Mouse (Mus musculus) gastrocnemius, adult 8-10 months (tissue): Measurements from ENCODE around the gene Zmynd10. TPM values are rescaled to one million over a fixed set of nuclear protein-coding genes. Genes with fewer than 3 reads are reported as not detected.
"Not testable (repeated sequence)": the region's sequence is repeated elsewhere in the genome, so short reads cannot be mapped to it uniquely, and the experiment has no call there.

ENCODE experiments used
- DNase-seq, 2 experiments: peaks; one replicate each; pipeline ENCODE4 v3.0.0; 2022; ENCODE audit warnings: low spot score in 2 of 2
- total RNA-seq, 4 experiments: library from RNA; stranded (reverse); gene quantifications; 2 replicates each; pipeline ENCODE4 v1.2.4; 2022

Zmynd10 gene
- total RNA-seq, 4 experiments from 2014 or later: 0.22 TPM; not detected in 3

GRCm38 (mm10) chr9:107554319-107554825 lies 7.3 kb downstream of the Zmynd10 start:
- peak; percentile 91 to 95 for DNase-seq

- DNase-seq: peak; percentile 55 to 57
Measured at GRCm38 (mm10) chr9:107555031-107555457, 7.9 kb downstream of the Zmynd10 start.

- no peak for DNase-seq
Measured at GRCm38 (mm10) chr9:107555701-107556100, 8.6 kb downstream of the Zmynd10 start.

- DNase-seq: no peak
Measured at GRCm38 (mm10) chr9:107556346-107556745, 9.2 kb downstream of the Zmynd10 start.

GRCm38 (mm10) chr9:107563029-107563581 lies 16.0 kb downstream of the Zmynd10 start, which contains the start of gene Tusc2:
Tusc2 (plus strand) TSS chr9:107563255.
- peak; percentile 91 for DNase-seq

DNA sequence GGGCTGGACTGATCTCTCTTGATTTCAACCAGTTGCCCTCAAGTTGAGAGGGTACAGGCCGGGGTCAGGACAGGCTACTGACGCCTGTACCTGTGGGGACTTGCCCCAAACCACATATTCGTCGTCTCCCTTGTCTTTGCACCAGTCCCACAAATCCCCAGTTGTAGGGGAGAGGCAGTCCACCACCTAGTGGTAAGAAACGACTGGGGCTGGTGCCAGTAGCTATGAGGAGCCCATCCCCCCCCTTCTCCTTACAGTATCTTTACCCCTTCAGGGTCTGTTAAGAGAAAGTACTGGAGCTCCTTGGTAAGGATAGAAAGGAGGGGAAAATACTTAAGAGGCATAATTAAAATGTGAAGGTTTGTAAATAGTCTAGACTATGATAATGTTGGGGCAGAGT lies 18.5 kb downstream of the Zmynd10 start:
- DNase-seq: not testable (repeated sequence)

DNA sequence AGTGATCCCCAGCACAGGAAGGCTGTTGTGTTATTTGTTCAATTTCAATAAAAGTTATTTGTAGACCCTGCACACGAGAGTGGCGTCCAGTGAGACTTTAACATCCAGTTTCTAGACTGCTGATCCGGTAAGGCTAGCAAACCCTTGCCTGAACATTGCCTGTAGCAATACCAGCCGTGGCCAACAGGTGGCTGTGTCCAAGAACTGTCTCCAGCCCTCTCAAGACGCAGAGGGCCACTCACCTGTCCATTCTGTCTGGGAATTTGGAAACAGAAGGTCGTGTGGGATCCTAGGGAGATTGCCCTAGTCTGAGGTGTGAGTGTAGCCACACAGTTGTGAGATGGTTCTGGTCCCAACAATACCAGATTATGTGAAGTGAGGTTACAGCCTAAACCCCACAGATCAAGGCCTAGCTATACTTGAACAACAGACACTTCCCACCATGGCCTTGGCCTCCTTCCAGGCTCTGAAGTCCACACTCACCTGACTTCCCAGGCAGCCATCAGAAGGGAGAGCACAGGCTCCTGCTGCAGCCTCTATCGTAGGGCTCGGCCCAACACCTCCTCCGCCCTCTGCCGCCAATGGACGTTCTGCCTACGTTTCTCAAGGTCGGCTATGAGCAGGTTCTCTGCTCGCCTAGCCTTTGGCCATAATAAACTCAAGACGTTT lies 19.1 kb downstream of the Zmynd10 start:
- peak; percentile 68 to 70 for DNase-seq

DNA sequence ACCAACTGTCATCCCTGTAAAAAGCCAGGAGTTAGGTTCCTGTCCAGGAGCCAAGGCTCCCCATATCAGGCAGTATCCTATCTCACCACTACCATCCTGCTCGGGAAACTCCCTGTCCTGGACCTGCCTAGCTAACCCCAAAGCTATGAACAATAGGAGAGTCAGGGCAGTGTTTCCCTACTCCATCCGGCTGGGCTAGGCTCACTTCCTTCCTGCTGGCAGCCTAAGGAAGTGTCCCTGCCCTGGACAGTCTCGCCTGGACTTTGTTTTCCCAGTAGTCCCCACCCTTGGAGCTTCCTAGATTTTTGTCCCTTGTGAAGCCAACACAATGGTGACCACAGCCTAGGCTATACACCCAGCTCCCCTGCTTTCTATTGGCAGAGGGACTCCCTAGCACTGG lies 19.8 kb downstream of the Zmynd10 start:
- no peak for DNase-seq

GRCm38 (mm10) chr9:107567702-107568319 lies 20.7 kb downstream of the Zmynd10 start, which contains the start of gene Hyal2:
Hyal2 (plus strand) TSS chr9:107567945.
- no peak for DNase-seq

GRCm38 (mm10) chr9:107568331-107569261 lies 21.5 kb downstream of the Zmynd10 start:
- peak; percentile 78 to 86 for DNase-seq

DNA sequence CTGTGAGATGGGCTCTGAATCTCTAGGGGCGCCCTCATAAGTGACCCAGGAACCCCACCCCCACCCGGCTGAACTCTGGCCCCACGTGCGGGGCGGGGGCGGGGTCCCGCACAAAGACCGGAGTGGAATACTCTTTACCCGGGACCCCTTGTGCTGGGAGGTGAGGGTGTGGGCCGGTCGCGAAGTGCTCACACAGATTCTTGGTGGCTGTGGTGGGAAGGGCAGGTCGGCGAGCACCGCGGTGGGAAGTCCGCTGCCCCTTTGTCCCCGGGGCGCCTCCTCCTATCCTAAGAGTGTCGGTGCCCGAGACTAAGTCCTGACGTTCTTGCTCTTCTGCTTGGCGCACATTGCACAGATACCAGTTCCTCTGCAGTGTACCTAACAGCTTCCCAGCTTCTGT lies 22.2 kb downstream of the Zmynd10 start:
- DNase-seq: no peak

GRCm38 (mm10) chr9:107570016-107570415 lies 22.9 kb downstream of the Zmynd10 start:
- no peak for DNase-seq

DNA sequence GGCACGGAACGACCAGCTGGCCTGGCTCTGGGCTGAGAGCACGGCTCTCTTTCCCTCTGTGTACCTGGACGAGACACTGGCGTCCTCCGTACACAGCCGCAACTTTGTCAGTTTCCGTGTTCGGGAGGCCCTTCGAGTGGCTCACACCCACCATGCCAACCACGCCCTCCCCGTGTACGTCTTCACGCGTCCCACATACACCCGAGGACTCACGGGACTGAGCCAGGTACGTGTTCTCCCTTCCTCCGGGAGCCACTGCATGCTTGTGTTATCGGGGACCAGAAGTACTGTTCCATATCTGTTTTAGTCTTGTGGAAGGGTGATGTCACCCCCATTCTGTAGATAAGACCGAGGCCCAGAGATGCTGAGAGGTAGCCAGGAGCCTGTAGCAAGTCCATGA lies 23.7 kb downstream of the Zmynd10 start:
- DNase-seq: no peak

DNA sequence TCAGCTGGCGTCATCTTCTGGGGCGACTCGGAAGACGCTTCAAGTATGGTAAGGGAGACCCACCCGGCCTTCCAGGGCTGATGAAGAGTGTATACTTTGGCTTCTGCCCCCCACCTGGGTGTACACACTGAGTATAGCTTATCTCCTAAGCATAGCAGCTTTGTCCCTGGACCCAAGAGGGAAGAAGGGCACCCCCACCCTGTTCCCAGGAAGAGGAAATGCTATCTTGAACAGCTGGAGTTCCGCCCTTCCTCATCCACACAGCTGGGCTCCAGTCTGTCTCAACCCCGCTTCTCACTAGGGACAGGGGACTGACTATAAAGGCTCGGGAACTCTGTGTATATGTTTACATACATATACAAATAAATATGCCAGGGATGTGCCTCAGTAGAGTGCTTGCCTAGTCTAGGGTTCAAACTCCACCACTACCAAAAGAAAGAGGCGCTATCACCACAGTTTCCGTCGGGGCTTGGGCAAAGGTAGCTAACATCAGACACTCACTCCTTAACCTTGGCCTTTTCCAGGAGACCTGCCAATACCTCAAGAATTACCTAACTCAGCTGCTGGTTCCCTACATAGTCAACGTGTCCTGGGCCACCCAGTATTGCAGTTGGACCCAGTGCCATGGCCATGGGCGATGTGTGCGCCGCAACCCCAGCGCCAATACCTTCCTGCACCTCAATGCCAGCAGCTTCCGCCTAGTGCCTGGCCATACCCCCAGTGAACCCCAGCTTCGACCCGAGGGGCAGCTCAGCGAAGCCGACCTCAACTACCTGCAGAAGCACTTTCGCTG lies 24.6 kb downstream of the Zmynd10 start:
- no peak for DNase-seq

DNA sequence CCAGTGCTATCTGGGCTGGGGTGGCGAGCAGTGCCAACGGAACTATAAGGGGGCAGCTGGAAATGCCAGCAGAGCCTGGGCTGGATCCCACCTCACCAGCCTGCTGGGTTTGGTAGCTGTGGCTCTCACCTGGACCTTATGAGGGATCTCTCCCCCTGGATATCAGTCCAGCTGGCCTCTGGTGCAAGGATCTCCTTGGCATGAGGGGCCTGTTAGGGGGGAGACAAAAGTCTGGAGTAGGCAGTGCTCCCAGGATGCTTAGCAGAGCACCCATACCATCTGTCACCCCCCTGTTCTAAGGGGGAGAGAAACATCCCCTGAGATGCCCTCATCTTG lies 25.2 kb downstream of the Zmynd10 start:
- no peak for DNase-seq

DNA sequence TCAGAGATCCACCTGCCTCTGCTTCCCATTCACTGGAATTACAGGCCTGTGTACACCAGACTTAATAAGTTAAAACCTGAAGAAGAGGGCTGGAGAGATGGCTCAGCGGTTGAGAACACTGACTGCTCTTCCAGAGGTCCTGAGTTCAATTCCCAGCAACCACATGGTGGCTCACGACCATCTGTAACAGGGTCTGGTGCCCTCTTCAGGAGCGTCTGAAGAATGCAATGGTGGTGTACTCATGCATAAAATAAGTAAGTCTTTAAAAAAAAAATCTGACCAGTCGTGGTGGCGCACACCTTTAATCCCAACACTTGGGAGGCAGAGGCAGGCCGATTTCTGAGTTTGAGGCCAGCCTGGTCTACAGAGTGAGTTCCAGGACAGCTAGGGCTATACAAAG lies 26.7 kb downstream of the Zmynd10 start:
- not testable (repeated sequence) for DNase-seq

DNA sequence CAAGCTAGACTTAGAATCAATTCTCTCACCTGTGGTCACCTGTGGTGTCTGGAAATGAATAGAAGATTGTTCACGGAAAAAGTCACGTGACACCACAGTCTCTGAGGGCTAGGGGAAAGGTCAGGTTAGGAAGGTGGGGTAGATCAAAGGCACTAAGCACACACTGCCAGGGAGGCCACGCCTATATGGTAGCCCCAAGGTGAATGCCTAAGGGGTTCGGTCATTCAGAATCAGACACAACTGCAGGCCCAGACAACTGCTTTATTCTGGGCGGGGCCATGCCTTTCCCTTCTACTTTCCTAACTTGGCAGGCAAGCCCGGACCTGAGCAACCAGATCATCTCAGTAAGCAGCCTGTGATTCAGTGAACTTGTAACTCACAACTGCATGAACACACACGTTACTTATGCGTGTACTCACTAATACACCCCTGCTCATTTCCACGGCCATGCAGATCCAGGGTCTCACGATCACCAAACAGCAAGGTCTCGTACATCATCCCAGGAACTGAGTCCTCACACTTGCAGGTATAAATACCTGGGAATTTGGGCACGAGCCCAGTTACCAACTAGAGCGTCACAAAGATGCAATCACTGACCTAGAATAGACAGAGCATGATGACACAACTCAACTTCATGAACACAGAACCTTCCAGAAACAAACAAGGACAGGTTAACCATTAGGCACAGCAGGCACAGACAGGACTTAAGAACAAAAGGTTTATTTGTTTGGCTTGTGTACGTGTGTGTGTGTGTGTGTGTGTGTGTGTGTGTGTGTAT lies 28.7 kb downstream of the Zmynd10 start:
- no peak for DNase-seq

DNA sequence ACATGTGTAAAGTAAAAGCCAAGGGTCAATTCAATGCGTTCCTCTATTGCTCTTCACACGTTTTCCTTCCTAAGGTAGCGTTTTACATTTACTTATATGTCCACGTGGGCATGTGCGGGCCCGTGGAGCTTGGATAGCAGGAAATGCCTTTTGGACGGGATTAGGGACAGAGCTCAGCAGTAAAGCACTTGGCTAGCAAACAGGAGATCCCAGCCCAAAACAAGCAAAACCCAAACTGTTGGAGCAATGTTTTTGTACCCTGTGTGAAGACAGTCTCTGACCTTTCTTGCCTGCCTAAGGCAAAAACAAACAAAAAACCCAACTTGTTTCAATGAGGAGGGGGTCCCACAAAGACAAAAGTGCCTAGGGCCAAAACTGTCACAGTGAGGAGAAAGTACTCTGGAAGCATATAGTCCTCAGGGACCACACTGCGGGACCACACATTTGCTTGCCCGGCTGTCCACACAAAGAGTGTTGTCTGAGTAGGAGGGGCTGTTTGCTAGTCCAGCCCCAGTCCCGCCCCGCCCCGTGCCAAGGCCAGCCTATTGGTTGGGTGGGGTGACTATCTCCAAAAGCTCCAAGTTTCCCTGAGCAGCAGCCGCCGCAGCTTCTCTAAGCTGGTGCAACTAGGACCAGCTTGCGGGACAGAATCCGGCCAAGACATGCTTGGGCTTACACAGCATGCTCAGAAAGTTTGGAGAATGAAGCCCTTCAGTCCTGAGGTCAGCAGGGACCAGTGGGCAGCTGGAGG lies 29.4 kb downstream of the Zmynd10 start, which contains the start of gene Hyal1:
Gene Hyal1 (plus strand): TSS at position 571 of the 751 bp plus-strand sequence.
- peak; percentile 76 to 78 for DNase-seq

- no peak for DNase-seq
Measured at GRCm38 (mm10) chr9:107577871-107578270, 30.8 kb downstream of the Zmynd10 start.
